Mouse (Mus musculus) liver, embryonic 18 days (tissue): ENCODE data around the gene Rgsl1. TPM values are rescaled to one million over a fixed set of nuclear protein-coding genes. Genes with fewer than 3 reads are reported as not detected.

Source experiments
- polyA plus RNA-seq: library from polyadenylated mRNA; depleted of rRNA; stranded (reverse); fragments of >200 nt; gene quantifications from 2 replicates; pipeline ENCODE4 v1.2.3, GENCODE M21; 2012; rRNA removed

Rgsl1 gene
- 0.01 and 0.02 TPM in 2 replicates for polyA plus RNA-seq

DNA sequence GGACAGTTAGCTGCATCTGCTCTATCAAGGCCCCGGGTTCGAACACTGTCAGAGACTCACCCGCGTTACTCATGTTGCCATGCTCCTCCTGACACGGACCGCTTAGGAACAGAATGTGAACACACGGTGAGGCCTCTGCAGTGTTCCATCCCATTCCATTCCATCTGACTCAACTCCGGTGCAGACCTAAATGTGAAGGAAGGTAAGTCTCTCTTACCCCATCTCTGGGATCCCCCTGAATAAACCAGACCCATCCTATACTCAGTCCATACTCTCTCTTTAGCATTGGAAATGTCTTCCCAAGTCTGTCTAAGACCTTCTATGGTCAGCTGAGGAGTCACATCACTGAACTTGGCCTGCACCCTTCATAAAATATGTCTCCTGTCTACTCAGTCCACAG lies at the start of gene Rgsl1:
TSS of gene Rgsl1 (minus strand) at position 101 of the 400 bp plus-strand sequence.

DNA sequence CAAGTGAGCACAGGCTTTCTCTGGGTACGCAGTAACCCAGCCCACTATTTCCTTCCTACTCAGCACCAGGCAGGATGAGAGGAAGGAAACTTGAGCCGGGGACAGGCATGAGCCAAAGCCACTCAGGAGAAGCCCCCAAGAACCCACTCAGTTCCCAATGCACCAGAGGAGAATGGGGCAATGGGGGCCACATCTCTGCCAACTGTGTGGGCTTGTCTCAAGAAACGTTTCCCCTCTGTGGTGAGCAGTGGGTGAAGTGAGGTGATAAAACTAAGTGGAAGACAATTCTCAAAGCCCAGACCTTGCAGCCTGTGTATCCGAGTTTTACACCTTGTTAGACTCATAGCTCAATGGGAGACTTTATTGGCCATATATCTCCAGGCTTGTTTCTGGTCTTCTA lies 47.5 kb upstream of the Rgsl1 start, which contains the start of gene Teddm1a:
TSS of gene Teddm1a (plus strand) at position 301 of the 400 bp plus-strand sequence.

DNA sequence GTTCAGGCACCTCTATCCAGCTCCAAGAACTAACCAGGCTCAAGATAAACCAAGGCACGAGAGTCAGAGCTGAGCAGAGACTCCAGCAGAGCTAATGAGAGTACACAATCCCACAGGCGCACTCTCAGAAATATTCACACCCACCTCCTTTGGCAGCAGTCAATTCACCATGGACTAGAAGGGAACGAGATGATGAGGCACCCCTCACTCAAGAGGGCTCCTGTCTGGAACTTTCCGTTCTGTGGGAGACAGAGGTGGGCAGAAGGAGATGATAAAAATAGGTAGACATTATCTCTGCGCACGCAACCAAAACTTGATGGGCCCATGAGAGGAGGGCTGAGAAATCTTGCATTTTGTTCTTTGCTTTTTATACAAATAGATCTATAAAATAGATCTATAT lies 30.1 kb upstream of the Rgsl1 start, which contains the start of gene Teddm1b:
TSS of gene Teddm1b (plus strand) at position 301 of the 400 bp plus-strand sequence.

DNA sequence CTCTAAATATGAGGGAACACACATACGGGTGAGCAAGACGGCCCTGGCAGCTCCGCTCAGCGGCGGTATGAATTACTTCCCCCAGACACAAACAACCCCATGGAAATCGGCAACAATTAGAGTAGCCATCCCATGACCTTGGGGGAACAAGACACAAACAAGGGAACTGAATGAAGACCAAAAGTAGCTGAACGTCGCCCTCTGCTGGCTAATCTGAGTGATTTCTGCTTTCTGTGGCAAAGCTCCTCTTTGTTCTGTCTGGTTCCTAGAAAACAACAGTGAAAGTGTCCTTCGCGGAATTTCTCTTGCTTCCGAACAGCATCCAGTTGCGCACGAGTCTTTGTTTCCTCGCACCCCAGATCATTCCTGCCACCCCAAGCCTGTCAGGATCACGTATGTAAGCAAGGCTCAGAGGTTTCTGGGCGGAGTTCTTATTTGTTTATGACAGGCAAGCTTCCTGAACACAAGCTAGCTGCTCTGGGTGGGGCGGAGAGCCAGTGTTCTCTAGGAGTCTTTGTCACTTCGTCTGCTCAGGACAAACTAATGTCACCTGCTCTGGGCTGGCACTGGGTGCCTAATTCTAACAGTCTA lies 94.6 kb downstream of the Rgsl1 start, which contains the start of gene Rnasel:
TSS of gene Rnasel (plus strand) at position 216 of the 591 bp plus-strand sequence.

DNA sequence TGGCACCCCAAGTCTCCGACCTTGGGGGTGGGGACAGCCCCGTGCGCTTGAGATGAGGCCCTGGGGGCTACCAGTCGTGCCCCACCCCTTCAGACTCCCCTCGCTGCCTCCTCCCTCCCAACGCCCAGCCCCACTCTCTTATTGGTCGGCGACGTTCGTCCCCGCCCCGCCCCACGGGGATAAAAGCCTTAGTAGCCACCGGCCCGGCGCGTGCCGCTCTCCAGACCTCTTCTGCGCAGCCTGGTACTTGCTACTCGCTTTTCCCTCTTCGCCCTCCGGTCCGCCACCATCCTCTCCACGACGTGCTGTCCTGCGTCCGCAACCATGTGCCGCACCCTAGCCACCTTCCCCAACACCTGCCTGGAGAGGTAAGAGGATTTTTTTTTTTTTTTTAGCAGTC lies 103.8 kb downstream of the Rgsl1 start, which contains the start of gene Rgs16:
TSS of gene Rgs16 (plus strand) at position 205 of the 400 bp plus-strand sequence.

Other genes starting within 250 kb of the Rgsl1 start
- gene Rgs8, start 191.1 kb downstream of the Rgsl1 start, polyA plus RNA-seq = 0.05 TPM in 2 replicates
- 19.9 and 24.9 TPM in 2 replicates for gene Rgs16, start 103.8 kb downstream of the Rgsl1 start, polyA plus RNA-seq
- gene Rnasel, start 94.7 kb downstream of the Rgsl1 start, polyA plus RNA-seq = 19.1 and 20.8 TPM in 2 replicates
- not detected in 2 replicates for gene Teddm1b, start 30.2 kb upstream of the Rgsl1 start, polyA plus RNA-seq
- gene Teddm1a, start 47.6 kb upstream of the Rgsl1 start, polyA plus RNA-seq = not detected in 2 replicates
- gene Glul, start 55.8 kb upstream of the Rgsl1 start, polyA plus RNA-seq = 162 and 185 TPM in 2 replicates
- 0.25 and 0.30 TPM in 2 replicates for gene Teddm2, start 56.1 kb upstream of the Rgsl1 start, polyA plus RNA-seq